Mouse (Mus musculus) stomach, postnatal 0 days (tissue): Measurements from ENCODE around the gene Hsd17b6.

Source experiments
- CTCF ChIP-seq: IDR thresholded peaks from 2 replicates; pipeline ENCODE4 v1.5.1; 2016; ENCODE audit warnings: antibody characterized with exemption, low read depth, mild to moderate bottlenecking, moderate library complexity
- EP300 ChIP-seq: optimal IDR thresholded peaks from 2 replicates; pipeline ENCODE3; 2016; ENCODE audit warnings: antibody characterized with exemption

DNA sequence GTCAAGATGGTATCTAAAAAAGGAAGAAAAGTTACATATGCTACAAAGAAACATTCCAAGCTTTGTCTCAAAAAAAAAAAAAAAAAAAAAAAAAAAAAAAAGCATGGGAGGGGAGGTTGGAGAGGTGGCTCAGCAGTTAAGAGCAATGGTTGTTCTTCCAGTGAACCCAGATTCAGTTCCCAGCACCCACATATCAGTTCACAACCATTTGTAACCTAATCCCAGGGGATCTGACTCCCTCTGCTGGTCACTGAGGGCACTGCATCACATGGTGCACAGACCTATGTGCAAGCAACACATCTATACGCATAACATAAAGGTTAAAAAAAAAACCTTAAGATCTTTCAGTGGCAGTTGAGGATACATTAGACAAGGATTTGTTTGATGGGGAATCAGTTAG lies 9.2 kb downstream of the Hsd17b6 start:
- TF ChIP-seq CTCF (peak; percentile 53), EP300 (no peak)
